Mouse (Mus musculus): ENCODE measurements around the gene Traf3ip2. TPM values are rescaled to one million over a fixed set of nuclear protein-coding genes. Genes with fewer than 3 reads are reported as not detected.
A peak's percentile ranks its signal among the peaks of the same experiment; 100 is the strongest.

The Traf3ip2 gene
- polyA plus RNA-seq, 1 experiment from 2014 or later, result 19.3 TPM

DNA sequence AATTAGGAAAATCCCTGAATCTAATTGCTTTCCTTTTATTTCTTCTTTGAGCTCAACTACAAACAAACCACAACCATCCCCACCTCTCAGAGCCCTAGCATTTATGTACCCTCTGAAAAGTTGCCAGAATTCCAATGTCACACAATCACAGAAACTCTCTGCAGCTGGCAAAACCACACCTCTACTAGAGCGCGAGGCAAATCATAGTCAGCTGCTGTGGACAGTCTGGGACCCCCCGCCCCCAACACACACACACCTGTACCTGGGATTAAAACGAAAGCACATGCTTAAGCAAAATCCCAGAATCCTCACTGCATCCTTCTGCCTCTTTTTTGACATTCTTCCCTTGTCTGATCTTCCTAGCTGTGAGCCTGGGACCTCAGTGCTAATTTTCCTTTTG is 13.1 kb upstream of the Traf3ip2 start:
- DNase-seq (ENCODE audit: low spot score), result no peak

DNA sequence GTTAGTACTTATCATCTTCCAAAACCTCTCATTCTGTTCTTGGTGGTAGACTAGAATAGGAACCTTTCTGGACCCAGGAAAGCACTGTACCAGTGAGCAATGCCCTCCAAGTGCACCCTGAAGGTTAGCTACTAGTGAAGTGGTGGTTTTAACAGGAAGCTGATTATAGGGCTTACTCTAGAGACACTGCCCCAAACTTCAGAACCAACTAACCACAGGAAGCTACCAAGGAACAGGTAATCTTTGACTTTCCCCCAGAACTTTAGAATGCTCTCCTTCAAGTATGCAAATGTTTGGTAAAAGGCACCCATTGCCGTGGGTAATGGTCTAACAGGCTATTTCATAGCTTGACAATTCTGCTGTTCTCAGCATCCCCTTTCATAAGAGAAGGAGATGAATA is 12.6 kb upstream of the Traf3ip2 start:
- DNase-seq (ENCODE audit: low spot score), result no peak

- DNase-seq (ENCODE audit: low spot score), result no peak
These were observed 11.7 kb upstream of the Traf3ip2 start for GRCm38 (mm10) chr10:39601068-39601467.

DNA sequence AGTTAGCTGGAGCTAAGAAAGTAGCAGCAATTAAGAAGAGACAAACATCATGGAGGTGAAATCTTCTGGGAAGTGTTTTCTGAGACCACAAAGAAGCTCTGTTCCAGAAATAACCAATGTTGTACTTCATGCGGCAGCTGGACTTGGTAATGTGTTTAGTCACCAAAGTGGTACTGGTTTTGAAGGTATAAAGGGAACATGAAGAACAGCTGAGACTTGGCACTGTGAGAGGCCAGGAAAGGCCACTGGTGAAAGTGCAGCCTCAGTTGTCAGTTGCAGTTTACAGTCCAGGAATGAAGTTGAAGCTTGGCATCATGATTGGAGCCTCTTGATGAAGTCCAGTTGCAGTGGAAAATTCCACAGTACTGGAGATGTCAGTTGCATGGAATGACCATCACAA is 6.3 kb upstream of the Traf3ip2 start:
- DNase-seq (ENCODE audit: low spot score), result no peak

- no peak for DNase-seq (ENCODE audit: low spot score)
These were observed 1.5 kb upstream of the Traf3ip2 start for GRCm38 (mm10) chr10:39611234-39611633.

DNA sequence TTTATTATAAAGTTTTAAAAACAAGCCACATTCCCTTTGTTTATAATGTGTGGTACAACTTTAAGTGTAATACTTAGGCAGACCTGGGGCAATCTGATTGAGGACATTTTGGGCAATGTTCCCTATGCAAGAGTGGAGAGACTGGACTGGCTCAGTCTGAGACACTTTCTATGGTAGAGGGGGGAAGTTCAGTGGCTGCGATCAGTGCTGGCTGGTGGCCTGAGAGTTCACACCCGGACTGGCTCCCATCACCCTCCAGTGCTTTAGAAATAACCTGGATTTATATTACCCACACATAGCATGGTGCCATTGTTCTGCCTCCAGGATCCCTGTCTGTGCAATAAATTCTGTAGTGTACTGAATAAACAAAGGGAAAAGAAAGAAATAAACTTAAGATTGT is 603 bp upstream of the Traf3ip2 start:
- no peak for DNase-seq (ENCODE audit: low spot score)

DNA sequence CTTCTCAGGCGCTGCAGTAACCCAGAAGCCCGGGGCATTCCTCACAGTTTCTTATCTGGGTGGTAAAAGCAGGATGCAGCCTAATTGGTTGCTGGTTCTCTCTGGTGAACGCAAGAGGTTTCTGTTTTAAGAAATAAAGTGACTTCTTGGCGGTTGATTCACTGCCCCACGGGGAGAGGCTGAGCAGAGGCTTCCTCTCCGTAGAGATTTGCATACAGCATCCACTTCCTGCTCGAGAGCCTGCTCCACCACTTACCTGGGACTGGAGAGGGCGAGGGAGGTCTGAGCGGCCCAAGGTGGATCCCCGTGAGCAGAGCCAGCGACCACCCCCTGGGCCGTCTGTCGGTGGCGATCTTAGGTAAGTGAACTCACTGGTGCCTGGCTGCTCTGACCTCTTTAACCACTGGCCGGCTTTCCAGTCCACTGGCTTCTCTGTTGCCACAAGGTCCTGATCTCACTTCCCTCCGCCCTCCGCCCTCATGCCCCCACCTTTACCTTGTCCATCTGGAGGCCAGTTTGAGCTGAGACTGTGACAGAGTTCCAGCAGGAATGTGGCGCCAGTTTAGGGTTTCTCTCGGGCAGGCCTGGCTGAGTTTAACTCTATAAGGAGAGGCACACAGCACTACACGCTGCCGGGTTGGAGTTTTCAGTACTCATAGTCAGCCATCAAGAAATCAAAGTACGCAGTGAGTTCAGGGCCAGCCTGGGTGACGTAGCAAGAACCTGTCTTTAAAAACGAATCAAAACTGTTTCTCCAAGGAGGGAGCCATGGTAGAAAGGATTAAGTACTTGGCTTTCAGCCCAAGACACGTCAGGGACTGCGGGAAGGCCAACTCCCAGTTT is 476 bp downstream of the Traf3ip2 start:
- peak; percentile 75 for DNase-seq (ENCODE audit: low spot score)

- no peak for DNase-seq (ENCODE audit: low spot score)
These were observed 1.2 kb downstream of the Traf3ip2 start for GRCm38 (mm10) chr10:39613973-39614372.

GRCm38 (mm10) chr10:39614676-39615075 is 1.9 kb downstream of the Traf3ip2 start:
- DNase-seq (ENCODE audit: low spot score), result no peak

DNA sequence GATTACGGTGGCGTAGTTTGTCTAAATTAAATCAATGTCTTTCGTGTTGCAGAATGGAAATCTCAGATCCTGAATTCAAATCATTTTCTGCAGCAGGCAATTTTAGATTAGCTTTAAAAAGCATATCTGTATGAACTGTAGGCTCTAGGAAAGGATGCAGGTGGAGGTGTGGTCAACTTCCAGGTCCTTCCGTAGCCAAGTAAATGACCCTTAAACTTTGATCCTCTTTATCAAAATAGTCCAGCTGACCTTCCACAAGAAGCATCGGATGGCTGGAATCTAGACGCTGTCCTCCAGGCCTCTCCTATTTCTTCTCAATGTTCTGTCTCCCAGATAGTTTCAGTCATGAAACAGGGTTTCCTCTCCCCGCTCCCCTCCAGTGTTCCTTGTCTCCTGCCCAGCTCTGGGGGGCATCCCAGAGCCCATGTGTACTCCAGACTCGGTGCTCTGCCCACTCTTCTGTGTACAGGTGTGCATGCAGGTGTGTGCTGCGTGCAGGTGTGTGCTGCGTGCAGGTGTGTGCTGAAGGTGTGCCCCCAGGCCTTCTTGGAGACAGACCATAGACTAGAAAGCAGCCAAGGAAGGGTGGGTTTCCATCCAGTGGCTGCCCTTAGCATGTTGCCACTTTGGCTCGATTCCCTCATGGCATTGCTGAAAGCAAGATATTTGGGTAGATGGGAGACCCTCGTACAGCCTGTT is 2.9 kb downstream of the Traf3ip2 start:
- DNase-seq (ENCODE audit: low spot score), result no peak

- DNase-seq (ENCODE audit: low spot score), result no peak
These were observed 3.5 kb downstream of the Traf3ip2 start for GRCm38 (mm10) chr10:39616230-39616590.

GRCm38 (mm10) chr10:39616626-39617025 is 3.9 kb downstream of the Traf3ip2 start:
- DNase-seq (ENCODE audit: low spot score), result no peak

DNA sequence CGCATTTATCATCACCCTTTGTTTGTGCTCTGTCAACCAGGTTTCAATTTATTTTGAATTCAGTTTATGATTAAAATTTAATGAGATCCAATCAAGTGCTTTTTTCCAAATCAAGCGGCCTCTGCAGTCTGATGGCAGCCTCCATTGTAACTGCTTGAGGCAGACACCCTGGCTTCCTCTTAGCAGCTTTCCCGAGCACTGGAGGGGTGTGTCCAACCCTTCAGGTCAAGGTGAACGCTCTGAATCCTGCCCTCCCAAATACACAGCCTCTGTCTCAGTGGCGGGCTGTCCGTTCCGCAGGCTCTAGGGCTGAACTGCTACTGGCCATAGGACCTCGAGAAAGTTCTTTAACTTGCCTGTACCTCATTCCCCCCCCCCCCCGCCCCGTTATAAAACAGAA is 5.7 kb downstream of the Traf3ip2 start:
- DNase-seq (ENCODE audit: low spot score), result no peak

DNA sequence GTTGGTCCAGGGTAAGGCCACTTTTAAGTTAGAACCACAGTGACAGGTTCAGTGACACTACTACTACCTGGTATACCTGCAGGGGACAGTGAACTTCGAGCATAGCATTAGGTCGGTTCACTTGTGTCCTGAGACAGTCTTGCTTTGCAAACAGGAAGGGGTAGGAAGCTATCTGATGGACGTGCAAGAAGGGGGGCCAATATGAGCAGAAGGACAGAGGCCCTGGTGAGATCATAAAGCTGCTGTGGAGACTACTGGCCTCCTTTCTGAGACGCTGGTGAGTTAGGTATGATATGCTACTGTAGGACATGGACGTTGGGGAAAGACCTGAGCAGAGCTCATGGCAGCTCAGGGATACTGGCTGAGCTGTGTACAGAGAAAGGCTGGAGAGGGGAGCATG is 7.9 kb downstream of the Traf3ip2 start:
- no peak for DNase-seq (ENCODE audit: low spot score)

DNA sequence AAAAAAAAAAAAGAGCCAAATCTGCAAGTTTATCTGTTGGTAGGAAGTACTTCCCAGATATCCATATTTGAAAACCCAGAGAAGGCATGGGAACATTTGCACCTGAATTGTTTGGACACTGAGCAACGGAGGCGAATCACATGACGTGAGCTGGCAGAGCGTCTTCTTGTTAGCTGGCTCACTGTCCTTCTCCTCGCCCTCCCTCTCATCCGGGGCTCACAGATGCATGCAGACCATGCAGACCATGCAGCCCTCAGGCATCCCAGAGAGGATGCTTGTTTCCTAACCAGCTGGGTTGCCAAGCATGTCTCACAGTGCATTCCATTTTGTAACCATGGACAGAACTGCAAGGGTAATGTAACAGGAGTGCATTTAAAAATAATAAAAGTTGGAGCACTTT is 11.1 kb downstream of the Traf3ip2 start:
- DNase-seq (ENCODE audit: low spot score), result no peak

- no peak for DNase-seq (ENCODE audit: low spot score)
These were observed 12.3 kb downstream of the Traf3ip2 start for GRCm38 (mm10) chr10:39624837-39625625.

DNA sequence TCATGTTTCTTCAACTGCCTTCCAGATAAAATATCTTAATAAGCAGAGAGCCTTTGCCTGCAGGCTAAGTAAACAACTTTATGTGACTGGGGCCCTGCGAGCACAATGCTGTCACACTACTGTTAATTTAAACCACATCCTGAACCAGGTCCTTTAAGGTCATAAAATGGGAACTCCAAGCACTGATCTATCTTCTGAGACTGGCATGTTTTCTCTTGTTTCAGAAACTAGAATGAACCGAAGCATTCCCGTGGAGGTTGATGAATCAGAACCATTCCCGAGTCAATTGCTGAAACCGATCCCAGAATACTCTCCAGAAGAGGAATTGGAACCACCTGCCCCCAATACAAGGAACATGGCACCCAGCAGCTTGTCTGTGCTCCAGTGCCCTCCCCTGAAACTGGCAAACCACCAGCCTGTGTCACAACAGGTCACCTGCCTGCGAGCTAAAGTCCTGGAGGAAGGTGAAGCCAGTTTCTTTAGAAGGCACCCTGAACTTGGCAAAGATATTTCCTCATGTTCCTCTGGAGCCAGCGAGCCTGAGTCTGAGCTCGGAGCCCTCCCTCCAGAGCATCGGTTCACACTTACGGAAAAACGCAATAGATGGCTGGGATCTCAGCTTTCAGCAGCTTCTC is 13.0 kb downstream of the Traf3ip2 start:
- peak; percentile 18 for DNase-seq (ENCODE audit: low spot score)

DNA sequence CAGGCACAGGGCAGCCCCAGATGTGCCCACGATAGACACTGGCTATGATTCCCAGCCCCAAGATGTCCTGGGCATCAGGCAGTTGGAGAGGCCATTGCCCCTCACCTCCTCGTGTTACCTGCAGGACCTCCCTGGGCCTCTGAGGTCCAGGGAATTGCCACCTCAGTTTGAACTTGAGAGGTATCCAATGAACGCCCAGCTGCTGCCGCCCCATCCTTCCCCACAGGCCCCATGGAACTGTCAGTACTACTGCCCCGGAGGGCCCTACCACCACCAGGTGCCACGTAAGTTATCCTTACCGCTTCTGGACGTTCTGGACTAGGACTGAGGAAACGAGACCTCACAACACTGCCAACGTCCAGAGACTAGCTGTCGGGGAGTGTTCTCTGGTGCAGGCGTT is 13.6 kb downstream of the Traf3ip2 start:
- no peak for DNase-seq (ENCODE audit: low spot score)

- DNase-seq (ENCODE audit: low spot score), result no peak
These were observed 16.2 kb downstream of the Traf3ip2 start for GRCm38 (mm10) chr10:39628799-39629517.

- no peak for DNase-seq (ENCODE audit: low spot score)
These were observed 17.2 kb downstream of the Traf3ip2 start for GRCm38 (mm10) chr10:39629746-39630552.

Data from thymus, postnatal 0 days (tissue).